Mouse (Mus musculus): ENCODE results near the gene Dusp18.
"Not testable (repeated sequence)": the region's sequence is repeated elsewhere in the genome, so short reads cannot be mapped to it uniquely, and the experiment has no call there.

The Dusp18 gene

GRCm38 (mm10) chr11:3893970-3894369 lies 1.1 kb upstream of the Dusp18 start:
- DNase-seq (ENCODE audit: low spot score in 2 of 2): no peak

GRCm38 (mm10) chr11:3895458-3895857 lies 418 bp downstream of the Dusp18 start:
- DNase-seq (ENCODE audit: low spot score in 2 of 2): no peak

- DNase-seq (ENCODE audit: low spot score in 2 of 2): no peak
Measured at GRCm38 (mm10) chr11:3895933-3896332, 893 bp downstream of the Dusp18 start.

GRCm38 (mm10) chr11:3900296-3900695 lies 5.3 kb downstream of the Dusp18 start:
- no peak for DNase-seq (ENCODE audit: low spot score in 2 of 2)

GRCm38 (mm10) chr11:3902516-3902915 lies 7.5 kb downstream of the Dusp18 start:
- DNase-seq (ENCODE audit: low spot score in 2 of 2): no peak

- no peak for DNase-seq (ENCODE audit: low spot score in 2 of 2)
Measured at GRCm38 (mm10) chr11:3903046-3903445, 8.0 kb downstream of the Dusp18 start.

- DNase-seq (ENCODE audit: low spot score in 2 of 2): no peak
Measured at GRCm38 (mm10) chr11:3904673-3905072, 9.6 kb downstream of the Dusp18 start.

- DNase-seq (ENCODE audit: low spot score in 2 of 2): no peak
Measured at GRCm38 (mm10) chr11:3905446-3905845, 10.4 kb downstream of the Dusp18 start.

GRCm38 (mm10) chr11:3909236-3909635 lies 14.2 kb downstream of the Dusp18 start:
- DNase-seq (ENCODE audit: low spot score in 2 of 2): no peak

- DNase-seq (ENCODE audit: low spot score in 2 of 2): no peak
Measured at GRCm38 (mm10) chr11:3910513-3911310, 15.7 kb downstream of the Dusp18 start.

- DNase-seq (ENCODE audit: low spot score in 2 of 2): not testable (repeated sequence)
Measured at GRCm38 (mm10) chr11:3911440-3911839, 16.4 kb downstream of the Dusp18 start.

GRCm38 (mm10) chr11:3912100-3912874 lies 17.2 kb downstream of the Dusp18 start:
- no peak for DNase-seq (ENCODE audit: low spot score in 2 of 2)

GRCm38 (mm10) chr11:3912875-3913271 lies 17.8 kb downstream of the Dusp18 start:
- peak in 1 of 2 experiments; percentile 29 for DNase-seq (ENCODE audit: low spot score in 2 of 2)

- peak; percentile 65 to 79 for DNase-seq (ENCODE audit: low spot score in 2 of 2)
Measured at GRCm38 (mm10) chr11:3913316-3914108, 18.5 kb downstream of the Dusp18 start.

GRCm38 (mm10) chr11:3914109-3914840 lies 19.2 kb downstream of the Dusp18 start, which contains the start of gene Slc35e4:
Gene Slc35e4 (minus strand): TSS chr11:3914664.
- DNase-seq (ENCODE audit: low spot score in 2 of 2): peak; percentile 68 to 86

GRCm38 (mm10) chr11:3918738-3919137 lies 23.7 kb downstream of the Dusp18 start:
- peak in 1 of 2 experiments; percentile 40 for DNase-seq (ENCODE audit: low spot score in 2 of 2)

GRCm38 (mm10) chr11:3920476-3920875 lies 25.4 kb downstream of the Dusp18 start:
- no peak for DNase-seq (ENCODE audit: low spot score in 2 of 2)

- DNase-seq (ENCODE audit: low spot score in 2 of 2): peak; percentile 24 to 60
Measured at GRCm38 (mm10) chr11:3921281-3921850, 26.3 kb downstream of the Dusp18 start.

- DNase-seq (ENCODE audit: low spot score in 2 of 2): no peak
Measured at GRCm38 (mm10) chr11:3922115-3922514, 27.1 kb downstream of the Dusp18 start.

GRCm38 (mm10) chr11:3922731-3923130 lies 27.7 kb downstream of the Dusp18 start:
- no peak for DNase-seq (ENCODE audit: low spot score in 2 of 2)

GRCm38 (mm10) chr11:3925916-3926315 lies 30.9 kb downstream of the Dusp18 start:
- peak in 1 of 2 experiments; percentile 2 for DNase-seq (ENCODE audit: low spot score in 2 of 2)
